Mouse (Mus musculus) c-Kit-positive CD71-positive TER-119-negative erythroid progenitor cells, embryonic 14.5 days (primary cell): ENCODE data around the gene Fbxw8.

ENCODE experiments used
- DNase-seq: peaks from one replicate; pipeline ENCODE4 v3.0.0-alpha.2; 2013; ENCODE audit warnings: low read depth

The Fbxw8 gene

DNA sequence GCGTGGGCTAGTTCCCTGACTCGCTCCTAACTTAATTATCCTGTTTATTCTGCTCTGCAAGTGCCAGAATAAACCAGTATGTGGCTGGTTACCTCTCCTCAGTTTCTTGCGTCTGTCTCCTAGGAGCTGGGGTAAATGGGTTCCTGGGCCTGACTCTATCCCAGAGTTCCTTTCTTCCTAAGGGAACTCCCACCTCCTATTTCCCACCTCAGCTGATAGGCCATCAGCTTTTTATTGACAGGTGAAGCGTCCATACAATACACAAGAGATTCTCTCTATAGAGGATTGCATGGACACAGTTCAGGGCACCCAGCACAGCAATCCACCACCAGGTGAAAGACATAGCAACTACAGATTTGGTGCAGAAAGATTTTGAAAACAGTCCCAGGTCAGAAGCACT is 111.5 kb downstream of the Fbxw8 start:
- no peak for DNase-seq

DNA sequence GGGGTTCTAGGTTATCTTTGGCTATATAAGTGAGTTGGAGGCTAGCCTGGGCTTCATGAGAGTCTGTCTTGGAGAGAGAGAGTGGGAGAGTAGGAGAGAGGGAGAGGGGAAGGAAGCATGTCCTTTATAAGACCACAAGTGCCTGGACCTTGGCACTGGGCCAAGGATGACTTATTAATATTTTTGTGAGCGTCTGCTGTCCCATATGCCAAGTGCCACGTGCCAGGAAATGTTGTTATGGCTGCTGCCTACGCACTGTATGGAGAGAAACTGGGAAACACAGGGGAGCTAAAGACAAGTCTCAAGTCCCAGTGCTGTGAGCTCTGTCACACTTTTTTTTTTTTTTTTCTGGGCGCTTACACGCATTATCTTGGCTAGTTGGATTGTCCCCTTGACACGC is 112.7 kb downstream of the Fbxw8 start:
- DNase-seq: no peak

- no peak for DNase-seq
Observed at GRCm38 (mm10) chr5:118039241-118039668, 116.0 kb downstream of the Fbxw8 start.

GRCm38 (mm10) chr5:118037798-118038484 is 117.3 kb downstream of the Fbxw8 start:
- DNase-seq: no peak

GRCm38 (mm10) chr5:118036888-118037797 is 118.1 kb downstream of the Fbxw8 start:
- DNase-seq: no peak

DNA sequence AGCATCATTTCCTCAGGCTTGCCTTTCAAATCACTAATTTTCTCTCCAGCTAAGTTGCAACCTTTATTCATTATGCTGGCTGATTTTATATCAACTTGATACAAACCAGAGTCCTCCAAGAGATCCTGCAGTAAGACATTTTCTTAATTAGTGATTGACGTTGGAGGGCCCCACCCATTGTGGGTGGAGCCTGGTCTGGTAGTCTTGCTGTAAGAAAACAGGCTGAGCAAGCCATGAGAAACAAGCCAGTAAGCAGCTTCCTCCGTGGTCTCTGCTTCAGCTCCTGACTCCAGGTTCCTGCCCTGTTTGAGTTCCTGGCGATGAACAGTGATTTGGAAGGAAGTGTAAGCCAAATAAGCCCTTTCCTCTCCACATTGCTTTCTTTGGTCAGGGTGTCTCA is 119.5 kb downstream of the Fbxw8 start:
- DNase-seq: no peak

DNA sequence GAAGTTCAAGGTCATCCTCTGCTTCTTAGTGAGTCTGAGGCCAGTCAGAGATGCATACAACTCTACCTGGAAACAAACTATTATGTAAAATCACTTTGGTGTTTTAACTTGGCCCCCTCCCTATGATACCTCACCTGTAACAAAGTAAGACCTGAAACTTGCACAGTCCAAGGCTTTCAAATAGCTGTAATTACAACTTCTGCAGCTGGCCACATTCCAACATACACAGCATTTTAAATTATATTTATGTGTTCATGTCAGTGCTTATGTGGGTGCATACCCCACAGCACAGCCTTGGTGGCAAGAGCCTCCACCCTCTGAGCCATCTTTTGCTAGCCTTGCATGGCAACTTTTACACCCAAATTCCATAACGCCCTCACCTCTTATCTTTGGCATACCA is 120.6 kb downstream of the Fbxw8 start:
- no peak for DNase-seq

DNA sequence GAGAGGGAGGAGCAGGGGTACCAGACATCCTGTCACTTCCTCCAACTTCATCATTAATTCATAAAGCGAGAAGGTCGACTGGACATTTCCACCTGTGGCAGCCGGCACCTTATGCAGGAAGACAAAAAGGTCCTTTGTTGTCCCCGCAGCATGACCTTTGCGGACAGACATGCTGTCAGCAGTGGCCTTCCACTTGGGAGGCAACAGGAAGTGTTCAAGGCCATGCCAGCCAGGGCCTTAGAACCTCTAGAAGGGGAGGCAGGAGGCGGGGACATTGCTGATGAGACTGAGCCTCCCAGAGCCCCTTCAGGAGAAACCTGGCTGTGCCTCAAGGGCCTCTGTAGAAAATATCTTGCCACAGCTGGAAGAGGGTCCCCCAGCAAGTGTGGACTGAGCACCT is 121.5 kb downstream of the Fbxw8 start:
- DNase-seq: no peak

DNA sequence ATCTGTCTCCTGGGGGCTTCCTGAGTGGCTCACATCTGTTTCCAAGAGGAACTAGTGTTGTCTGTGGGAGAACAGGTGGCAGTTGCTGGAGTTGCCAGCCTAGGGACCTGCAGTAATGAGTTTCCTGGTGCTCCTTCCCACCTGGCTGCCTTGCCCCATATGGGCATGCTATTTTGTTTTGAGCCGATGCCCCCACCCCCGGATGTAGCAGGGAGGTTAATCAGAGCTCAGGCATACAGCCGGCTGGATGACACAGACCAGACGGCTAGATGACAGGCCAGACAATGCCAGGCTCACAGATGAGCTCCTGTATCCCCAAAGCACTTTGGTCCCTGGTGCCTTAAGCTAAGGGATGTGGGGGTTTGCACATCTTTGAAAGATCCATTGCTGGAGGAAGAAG is 121.9 kb downstream of the Fbxw8 start:
- DNase-seq: no peak

- DNase-seq: no peak
Observed at GRCm38 (mm10) chr5:118031508-118031907, 123.8 kb downstream of the Fbxw8 start.

DNA sequence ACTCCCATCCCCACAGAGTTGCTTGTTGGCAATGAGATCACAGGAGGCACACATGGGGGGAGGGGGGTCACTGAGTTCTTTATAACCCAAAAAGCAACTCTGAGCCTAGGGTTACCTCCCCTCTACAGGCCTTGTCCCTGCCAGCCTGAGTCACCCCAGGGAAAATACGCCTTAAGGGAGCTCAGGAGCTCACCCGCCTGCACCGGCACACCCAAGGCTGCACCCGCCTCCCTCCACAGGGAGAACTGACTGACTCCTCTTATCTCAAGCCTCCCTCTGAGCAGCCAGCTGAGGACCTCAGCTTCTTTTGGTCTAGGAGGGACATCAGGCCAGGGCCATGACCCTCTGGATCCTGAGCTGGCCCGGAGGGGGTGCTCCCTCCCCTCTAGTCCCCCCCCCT is 124.2 kb downstream of the Fbxw8 start:
- no peak for DNase-seq

GRCm38 (mm10) chr5:118030022-118030675 is 125.1 kb downstream of the Fbxw8 start:
- no peak for DNase-seq

GRCm38 (mm10) chr5:118029420-118029819 is 125.8 kb downstream of the Fbxw8 start:
- no peak for DNase-seq

DNA sequence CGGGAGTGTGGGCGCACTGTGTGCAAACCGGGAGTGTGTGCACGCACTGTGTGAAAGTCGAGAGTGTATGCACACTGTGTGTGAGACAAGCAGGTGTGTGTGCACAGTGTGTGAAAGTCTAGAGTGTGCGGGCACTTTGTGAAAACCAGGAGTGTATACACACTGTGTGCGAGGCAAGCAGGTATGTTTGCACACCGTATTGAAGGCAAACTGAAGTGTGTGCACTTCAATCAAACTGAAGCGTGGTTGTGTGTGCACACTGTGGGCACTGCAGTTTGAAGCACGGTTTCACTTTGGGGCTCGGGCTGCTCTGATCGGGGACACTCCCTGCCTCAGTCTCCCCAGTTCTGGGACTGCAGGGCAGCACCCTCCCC is 126.2 kb downstream of the Fbxw8 start:
- DNase-seq: no peak

DNA sequence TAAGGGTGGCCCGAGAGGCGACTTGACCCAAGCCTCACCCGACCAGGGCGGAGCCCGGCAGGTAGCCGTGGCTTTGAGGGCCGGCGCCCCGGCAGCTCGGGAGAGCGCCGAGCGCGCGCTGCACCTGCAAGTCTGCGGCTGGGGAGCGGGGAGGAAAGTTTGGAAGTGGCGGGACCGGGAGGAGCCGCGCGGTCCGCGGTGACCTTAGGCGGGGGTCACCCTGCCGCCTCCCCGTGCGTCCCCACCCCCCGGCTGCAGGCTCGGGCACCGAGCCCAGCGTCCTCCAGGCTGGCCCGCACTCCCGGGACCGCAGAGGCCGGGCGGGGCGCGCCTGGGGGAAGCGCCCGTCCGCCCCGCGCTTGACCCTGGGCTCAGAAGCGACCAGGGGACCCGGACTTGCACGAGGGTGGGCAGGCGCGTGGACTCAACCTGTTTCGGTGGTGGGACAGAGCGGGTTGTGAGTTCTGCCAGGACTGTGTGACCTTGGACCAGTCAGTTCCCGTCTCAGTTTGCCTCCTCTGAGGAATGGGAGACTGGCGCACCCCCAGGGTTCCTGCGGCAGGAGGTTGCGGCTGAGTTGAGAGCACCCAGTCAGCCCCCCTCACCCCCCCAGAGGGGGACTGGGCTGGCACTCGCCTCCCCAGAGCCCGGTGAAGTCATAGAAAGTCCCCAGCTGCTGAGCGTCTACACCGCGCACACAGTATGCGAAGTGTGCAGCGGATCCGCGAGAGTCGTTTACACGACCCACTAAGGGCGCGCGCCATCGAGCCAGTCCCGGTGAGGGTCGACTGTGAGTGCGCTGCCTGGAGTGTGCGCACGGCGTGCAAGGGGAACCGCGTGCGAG is 126.9 kb downstream of the Fbxw8 start:
- no peak for DNase-seq

- DNase-seq: no peak
Observed at GRCm38 (mm10) chr5:118027698-118028190, 127.5 kb downstream of the Fbxw8 start, which contains the start of gene Tesc. Tesc (plus strand) TSS chr5:118027743.

GRCm38 (mm10) chr5:118027101-118027697 is 128.1 kb downstream of the Fbxw8 start:
- DNase-seq: no peak

DNA sequence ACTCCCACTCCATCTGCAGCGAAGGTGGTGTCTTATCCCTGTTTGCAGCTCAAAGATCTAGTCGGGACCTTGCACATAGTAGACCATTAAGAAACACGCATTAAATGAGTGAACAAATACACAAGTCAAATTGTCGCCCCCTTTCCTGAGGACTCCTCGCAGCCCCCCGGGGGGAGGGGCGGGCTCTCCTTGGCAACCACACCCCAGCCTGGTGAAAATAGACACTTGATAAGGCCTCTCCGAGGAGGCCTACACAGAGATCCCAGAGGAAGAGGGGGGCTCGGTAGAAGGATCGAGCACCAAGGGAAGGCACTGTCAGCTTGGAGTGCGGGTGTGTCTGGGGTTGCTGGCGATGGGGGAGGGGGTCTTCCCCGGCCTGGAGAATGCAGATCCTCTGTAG is 128.9 kb downstream of the Fbxw8 start:
- no peak for DNase-seq

DNA sequence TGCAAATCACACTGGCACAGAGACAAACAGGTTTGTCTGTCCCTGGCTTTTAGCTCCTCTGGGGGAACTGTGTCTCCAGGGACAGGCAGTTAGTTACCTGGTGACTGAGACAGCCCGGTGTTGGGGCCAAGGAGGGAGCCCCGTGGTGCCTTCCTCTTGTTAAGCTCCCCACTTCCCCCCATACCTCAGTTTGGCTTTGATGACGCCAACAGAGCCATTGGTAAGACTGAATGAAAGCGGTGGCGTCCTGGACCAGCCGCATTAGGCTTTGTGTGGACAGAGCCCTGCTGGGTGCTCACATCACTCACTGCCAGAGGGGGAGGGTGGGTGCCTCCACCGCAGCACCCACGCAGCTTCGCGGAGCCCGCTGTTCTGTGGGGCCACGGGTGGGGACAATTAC is 129.4 kb downstream of the Fbxw8 start:
- DNase-seq: no peak

DNA sequence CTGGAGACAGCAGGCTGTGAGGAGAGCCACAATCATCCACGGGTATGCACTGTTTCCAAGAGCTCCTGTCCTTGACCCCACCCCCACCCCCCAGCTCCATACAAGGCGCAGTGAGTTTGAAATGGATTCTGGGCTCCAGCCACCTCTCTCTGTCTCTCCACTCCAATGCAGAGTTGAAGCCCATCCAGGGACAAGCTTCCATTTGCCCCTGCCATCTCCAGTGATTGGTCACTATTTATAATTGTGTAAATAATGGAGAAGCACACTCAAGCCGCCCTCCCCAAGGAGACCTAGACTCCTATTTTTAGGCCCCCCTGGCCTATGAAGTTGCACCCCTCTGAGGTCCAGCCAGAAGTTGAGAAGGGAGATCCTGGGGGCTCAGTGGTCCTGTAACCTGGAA is 132.2 kb downstream of the Fbxw8 start:
- no peak for DNase-seq

DNA sequence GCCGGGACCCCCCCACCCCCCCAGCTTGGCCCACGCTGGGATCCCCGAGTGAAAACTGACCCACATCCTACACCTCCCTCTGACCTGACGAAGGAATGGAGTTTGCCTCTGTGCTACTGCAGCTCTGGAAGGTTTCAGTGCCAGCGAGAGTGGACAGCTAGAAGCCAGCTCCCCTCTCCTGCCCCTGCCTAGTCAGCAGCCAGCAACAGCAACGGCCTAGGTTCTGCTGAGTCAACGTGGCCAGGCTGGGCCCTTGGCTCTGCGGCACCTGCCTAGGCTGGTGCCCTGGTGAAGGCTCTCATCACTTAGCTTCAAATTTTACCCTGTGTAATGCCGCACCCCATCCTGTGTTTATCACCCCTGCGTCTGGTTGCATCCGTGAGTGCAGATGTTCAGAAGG is 135.4 kb downstream of the Fbxw8 start:
- no peak for DNase-seq
